Mouse (Mus musculus): Measurements from ENCODE around the gene Tmed10. TPM values are rescaled to one million over a fixed set of nuclear protein-coding genes. Genes with fewer than 3 reads are reported as not detected.

Tmed10 gene
- polyA plus RNA-seq, 1 experiment = 162 TPM

DNA sequence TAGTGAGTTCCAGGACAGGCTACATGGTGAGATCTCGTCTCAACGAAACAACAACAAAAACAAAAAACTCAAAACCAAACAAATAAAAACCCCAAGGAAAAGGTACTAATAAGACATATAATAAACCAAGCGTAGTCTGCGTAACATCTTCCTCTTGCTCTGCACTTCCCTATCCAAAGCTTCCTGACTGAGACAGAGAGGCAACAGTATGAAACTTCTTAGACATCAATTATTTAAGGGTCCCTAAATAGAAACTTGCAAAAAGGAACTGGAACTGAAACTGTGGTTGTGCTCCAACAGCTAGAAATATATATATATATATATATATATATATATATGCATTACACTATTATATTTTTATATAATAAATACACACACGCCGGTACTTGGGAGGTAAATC lies 29.1 kb downstream of the Tmed10 start:
- DNase-seq (ENCODE audit: low read depth) = no peak
- TF ChIP-seq CTCF (IDR thresholded peaks at IDR 0.05; ENCODE audit: borderline replicate concordance, extremely low read depth, insufficient read depth, insufficient read length) = no peak
- no peak for TF ChIP-seq POLR2A (IDR thresholded peaks at IDR 0.05; ENCODE audit: borderline replicate concordance, extremely low read depth, insufficient read depth, insufficient read length, poor library complexity, severe bottlenecking)

DNA sequence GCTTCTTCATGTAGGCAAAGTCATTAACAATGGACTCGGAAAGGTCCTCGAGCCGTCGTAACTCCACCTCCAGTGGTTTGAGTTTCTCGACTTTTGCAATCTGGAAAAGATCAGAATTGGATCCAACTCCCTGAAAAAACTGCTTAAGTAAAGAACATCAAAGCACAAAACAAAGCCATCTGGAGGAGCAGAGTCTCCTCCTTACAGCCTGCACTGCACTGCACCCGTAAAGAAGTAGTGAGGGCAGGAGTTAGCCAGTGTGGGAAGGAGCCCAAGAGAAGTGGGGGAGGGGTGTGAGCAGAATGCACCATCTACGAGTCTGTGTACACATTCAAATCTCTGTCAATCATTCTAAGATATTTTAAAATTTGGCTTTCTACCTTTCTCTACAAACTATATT lies 30.4 kb downstream of the Tmed10 start:
- DNase-seq (ENCODE audit: low read depth) = no peak
- TF ChIP-seq POLR2A (IDR thresholded peaks at IDR 0.05; ENCODE audit: borderline replicate concordance, extremely low read depth, insufficient read depth, insufficient read length, poor library complexity, severe bottlenecking) (no peak), CTCF (IDR thresholded peaks at IDR 0.05; ENCODE audit: borderline replicate concordance, extremely low read depth, insufficient read depth, insufficient read length) (no peak)

DNA sequence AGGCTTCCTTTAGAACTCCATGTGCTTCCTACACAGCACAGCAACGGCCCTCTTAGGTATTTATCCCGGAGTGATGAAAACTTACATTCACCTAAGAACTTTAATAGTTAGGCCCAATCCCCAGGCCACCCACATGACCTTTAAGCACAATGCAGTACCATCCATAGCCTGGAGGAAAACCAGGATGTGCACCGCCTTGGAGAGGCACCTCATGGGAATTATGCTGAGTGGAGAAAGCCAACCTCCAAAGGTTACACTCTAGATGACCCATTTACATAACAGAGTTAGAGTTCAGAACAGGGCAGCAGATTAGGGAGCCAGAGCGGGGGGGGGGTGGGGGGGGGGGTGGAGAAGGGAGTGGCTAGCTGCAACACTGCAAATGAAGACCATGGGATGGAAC lies 32.3 kb downstream of the Tmed10 start:
- TF ChIP-seq CTCF (IDR thresholded peaks at IDR 0.05; ENCODE audit: borderline replicate concordance, extremely low read depth, insufficient read depth, insufficient read length) (no peak), POLR2A (IDR thresholded peaks at IDR 0.05; ENCODE audit: borderline replicate concordance, extremely low read depth, insufficient read depth, insufficient read length, poor library complexity, severe bottlenecking) (no peak)
- DNase-seq (ENCODE audit: low read depth) = no peak

DNA sequence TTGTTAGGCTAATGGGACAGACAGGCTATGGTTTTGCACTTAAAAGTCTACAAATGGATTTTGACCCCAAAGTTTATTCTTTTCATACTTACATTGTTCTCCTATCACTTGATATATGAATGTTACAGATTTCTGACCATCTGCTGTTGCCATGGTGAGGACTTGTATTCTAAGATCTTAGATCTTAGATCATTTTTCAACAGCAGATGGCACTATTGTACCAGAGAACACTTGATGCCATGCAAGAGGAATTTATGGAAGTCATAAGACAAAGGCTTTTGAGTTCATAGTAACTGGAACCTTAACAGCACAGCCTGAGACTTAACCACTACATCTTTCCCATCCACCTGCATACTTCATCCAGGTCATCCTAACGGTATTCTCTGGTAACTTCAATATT lies 33.5 kb downstream of the Tmed10 start:
- TF ChIP-seq POLR2A (IDR thresholded peaks at IDR 0.05; ENCODE audit: borderline replicate concordance, extremely low read depth, insufficient read depth, insufficient read length, poor library complexity, severe bottlenecking) (no peak), CTCF (IDR thresholded peaks at IDR 0.05; ENCODE audit: borderline replicate concordance, extremely low read depth, insufficient read depth, insufficient read length) (no peak)
- peak; percentile 94 for DNase-seq (ENCODE audit: low read depth)

DNA sequence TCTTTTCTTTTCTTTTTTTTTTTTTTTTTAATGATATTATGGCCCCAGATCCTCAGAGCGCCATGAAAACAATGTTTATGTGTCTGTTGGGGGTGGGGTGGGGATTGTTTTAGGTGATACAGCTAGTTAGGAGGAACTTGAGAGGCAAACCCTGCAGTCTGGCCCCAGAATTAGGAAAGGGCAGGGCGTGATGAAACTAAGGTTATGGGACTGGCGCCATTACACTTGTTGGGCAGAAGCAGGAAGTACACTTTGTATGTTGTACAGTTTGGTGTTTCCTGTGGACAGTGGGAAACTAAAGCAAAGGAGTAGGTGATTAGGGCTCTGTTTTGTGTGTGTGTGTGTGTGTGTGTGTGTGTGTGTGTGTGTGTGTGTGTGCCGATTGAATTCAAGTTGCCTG lies 34.7 kb downstream of the Tmed10 start:
- no peak for TF ChIP-seq CTCF (IDR thresholded peaks at IDR 0.05; ENCODE audit: borderline replicate concordance, extremely low read depth, insufficient read depth, insufficient read length)
- no peak for TF ChIP-seq POLR2A (IDR thresholded peaks at IDR 0.05; ENCODE audit: borderline replicate concordance, extremely low read depth, insufficient read depth, insufficient read length, poor library complexity, severe bottlenecking)
- DNase-seq (ENCODE audit: low read depth) = peak; percentile 15

DNA sequence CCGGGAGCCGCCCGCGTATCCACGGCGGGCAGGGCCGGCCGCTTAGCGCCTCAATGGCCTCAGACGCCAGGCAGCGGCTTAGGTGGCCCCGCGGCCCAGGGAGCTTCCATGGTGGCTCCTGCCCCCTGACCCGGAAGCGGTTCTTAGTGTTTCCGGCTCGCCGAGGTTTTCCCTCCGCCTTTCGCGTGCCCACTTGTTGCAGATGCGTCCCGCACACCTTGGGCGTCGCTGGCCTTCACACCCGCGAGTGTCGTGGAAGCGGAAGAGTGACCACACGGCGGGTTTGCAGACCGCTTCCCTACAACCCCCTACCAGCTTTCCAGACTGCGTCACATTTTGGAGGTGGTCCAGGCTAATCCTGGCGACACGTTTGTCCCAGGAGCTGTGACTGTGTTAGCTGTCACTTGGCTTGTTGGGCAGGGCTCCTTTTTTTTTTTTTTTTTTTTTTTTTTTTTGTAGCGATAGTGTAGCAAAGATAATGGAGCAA lies 35.4 kb downstream of the Tmed10 start, which contains the start of gene Nek9:
Gene Nek9 (minus strand): TSS at position 120 of the 487 bp plus-strand sequence.
- TF ChIP-seq CTCF (IDR thresholded peaks at IDR 0.05; ENCODE audit: borderline replicate concordance, extremely low read depth, insufficient read depth, insufficient read length) (no peak), POLR2A (IDR thresholded peaks at IDR 0.05; ENCODE audit: borderline replicate concordance, extremely low read depth, insufficient read depth, insufficient read length, poor library complexity, severe bottlenecking) (peak; percentile 83)
- DNase-seq (ENCODE audit: low read depth) = peak; percentile 96

DNA sequence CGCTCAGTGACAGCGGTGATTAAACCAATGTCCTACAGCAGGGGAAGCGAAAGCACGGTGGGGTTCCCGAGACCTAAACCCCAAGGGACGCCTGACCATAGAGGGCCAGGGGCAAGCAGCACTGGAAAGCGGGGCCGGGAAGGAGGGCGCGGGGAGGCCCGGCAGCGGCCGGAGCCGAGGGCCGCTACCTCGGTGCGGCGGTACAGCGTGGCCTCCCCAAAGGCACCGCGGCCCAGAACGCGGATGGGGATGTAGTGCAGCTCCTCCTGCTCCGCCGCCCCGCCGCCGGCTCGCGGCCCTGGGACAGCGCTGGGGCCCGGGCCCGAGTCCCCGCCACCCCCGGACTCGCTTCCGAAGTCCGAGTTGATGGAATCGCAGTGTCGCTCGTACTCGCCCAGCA lies 35.8 kb downstream of the Tmed10 start:
- no peak for DNase-seq (ENCODE audit: low read depth)
- TF ChIP-seq CTCF (IDR thresholded peaks at IDR 0.05; ENCODE audit: borderline replicate concordance, extremely low read depth, insufficient read depth, insufficient read length) (no peak), POLR2A (IDR thresholded peaks at IDR 0.05; ENCODE audit: borderline replicate concordance, extremely low read depth, insufficient read depth, insufficient read length, poor library complexity, severe bottlenecking) (no peak)

DNA sequence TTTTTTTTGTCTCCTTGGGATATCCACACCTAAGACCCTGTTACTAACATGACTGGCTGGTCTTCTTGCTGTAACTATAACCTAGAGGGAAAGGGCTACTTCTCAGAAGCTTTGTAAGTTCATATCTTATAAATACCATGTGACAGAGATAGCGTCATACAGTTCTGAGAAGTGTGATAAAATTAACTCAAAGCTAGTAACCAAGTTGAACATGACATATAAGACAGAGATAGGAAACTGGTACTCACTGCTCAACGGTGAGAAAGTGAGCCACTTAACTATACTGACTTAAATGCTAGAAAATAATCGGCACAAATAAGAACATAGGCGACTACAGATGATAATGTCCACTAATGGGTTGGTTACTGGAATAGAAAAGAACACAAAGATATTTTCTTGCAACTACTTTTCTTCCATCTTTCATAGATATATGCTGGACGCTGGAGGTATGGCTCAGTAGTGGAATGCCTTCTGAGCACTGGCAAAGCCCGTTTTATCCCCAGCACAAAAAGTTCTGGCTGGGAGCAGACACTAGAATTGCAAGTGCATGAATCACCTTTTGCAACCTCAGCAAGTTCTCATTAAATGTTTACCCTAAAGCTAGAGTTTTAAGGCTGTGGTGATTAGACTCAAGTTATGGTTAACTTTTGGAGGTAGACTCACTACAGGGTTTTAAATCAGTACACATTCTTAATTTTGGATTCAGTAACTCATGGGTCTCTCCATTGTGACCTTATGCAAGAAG lies 36.9 kb downstream of the Tmed10 start:
- no peak for TF ChIP-seq POLR2A (IDR thresholded peaks at IDR 0.05; ENCODE audit: borderline replicate concordance, extremely low read depth, insufficient read depth, insufficient read length, poor library complexity, severe bottlenecking)
- no peak for TF ChIP-seq CTCF (IDR thresholded peaks at IDR 0.05; ENCODE audit: borderline replicate concordance, extremely low read depth, insufficient read depth, insufficient read length)

DNA sequence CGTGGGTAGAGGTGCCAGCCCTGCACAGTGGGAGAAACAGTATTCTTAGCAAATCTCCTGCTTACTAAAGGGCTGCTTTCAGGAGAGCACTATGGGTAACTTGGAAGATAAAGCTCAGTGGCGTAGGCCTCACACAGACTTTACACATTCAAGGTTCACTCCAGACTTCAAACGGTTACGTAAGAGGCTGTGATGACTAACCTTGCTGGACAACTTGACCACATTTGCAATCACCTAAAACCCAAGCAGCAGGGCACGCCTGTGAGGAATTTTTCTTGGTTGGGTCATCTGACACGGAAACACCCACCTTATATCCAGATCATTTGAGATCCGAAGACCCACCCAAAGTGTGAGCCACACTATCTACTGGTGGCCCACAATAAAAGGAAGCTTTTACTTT lies 44.5 kb downstream of the Tmed10 start:
- no peak for TF ChIP-seq POLR2A (IDR thresholded peaks at IDR 0.05; ENCODE audit: borderline replicate concordance, extremely low read depth, insufficient read depth, insufficient read length, poor library complexity, severe bottlenecking)
- TF ChIP-seq CTCF (IDR thresholded peaks at IDR 0.05; ENCODE audit: borderline replicate concordance, extremely low read depth, insufficient read depth, insufficient read length) = no peak
- no peak for DNase-seq (ENCODE audit: low read depth)

More for the DNA sequence above, 36.9 kb downstream of the Tmed10 start:
- no peak for DNase-seq (ENCODE audit: low read depth)

DNA sequence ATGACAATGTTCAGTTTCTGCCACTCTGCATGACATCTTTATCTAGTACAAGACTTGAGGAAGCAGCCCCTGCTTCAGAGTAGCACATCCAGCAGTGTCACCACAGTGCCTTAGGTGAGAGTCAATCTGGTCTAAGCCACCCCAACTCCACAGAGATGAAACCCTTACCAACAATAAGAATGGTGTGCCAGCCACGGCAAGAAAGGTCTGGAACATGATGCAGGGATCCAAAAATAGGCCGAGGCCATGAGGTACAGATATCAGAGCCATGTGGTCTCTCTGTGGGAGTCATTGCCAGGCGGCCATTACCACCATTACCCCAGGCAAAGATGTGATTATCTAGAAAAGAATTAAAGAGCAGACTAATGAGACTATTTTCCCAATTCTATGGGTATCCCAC lies 66.0 kb downstream of the Tmed10 start:
- TF ChIP-seq CTCF (IDR thresholded peaks at IDR 0.05; ENCODE audit: borderline replicate concordance, extremely low read depth, insufficient read depth, insufficient read length) (no peak), POLR2A (IDR thresholded peaks at IDR 0.05; ENCODE audit: borderline replicate concordance, extremely low read depth, insufficient read depth, insufficient read length, poor library complexity, severe bottlenecking) (no peak)
- DNase-seq (ENCODE audit: low read depth) = no peak

DNA sequence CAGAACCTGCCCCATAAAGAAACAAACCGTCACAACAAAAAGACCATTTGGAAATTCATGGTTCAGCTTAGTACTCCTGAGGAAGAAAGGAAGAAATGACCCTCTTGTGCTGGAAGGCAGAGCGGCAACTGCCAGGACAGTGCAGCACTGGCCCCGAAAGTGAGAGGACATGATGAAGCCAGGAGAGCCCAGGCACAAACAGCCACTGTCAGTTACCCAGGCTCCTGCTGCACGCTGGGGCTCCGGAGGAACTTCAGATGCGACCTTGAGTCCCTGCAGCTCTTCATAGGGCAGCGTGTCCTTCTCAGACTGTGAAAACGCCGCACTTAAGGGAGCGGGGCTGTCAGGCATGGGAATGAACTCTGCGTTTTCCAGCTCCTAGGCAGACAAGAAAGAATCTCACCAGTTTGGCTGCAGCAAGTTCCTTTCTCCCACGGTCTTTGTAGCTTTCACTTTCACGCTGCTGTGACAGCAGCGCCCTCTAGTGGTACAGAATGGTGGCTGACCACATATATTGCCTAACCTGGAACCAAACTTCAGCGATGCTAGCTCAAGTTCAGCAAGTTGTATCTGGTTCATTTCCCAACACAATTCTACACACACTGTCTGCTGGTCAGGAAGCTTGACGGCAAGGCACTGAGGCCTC lies 69.3 kb downstream of the Tmed10 start:
- no peak for TF ChIP-seq POLR2A (IDR thresholded peaks at IDR 0.05; ENCODE audit: borderline replicate concordance, extremely low read depth, insufficient read depth, insufficient read length, poor library complexity, severe bottlenecking)
- peak; percentile 94 for TF ChIP-seq CTCF (IDR thresholded peaks at IDR 0.05; ENCODE audit: borderline replicate concordance, extremely low read depth, insufficient read depth, insufficient read length)
- DNase-seq (ENCODE audit: low read depth) = peak; percentile 90
